Mouse (Mus musculus) liver, embryonic 14.5 days (tissue): Measurements from ENCODE around the gene Med27.

ENCODE experiments used
- CTCF ChIP-seq: IDR thresholded peaks from 2 replicates; pipeline ENCODE4 v1.5.1; 2016; ENCODE audit warnings: antibody characterized with exemption, low read depth, control low read depth
- EP300 ChIP-seq: IDR thresholded peaks from 2 replicates; pipeline ENCODE4 v1.6.1; 2016; ENCODE audit warnings: antibody characterized with exemption, low read depth

DNA sequence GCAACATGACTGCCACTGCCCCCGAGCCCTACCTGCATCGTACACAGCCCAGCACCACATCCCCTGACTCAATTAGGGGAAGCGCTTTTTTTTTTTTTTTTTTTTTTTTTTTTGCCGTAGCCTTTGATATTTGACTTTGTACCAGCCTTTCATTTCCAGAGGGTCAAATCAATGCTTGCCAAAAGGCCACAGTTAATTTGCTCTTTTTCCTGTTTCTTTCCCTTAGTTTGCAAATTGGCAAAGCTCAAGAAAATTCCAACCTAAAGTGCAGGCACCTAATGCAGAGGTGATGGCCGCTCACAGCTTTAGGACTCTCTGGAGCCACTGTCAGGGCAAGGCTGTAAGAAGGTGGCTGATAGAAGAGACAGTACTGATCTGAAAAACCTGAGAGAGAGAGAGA lies 186.3 kb downstream of the Med27 start:
- no peak for TF ChIP-seq CTCF
- TF ChIP-seq EP300: no peak
